Mouse (Mus musculus) small intestine, adult 2 months (tissue): ENCODE results near the gene Asxl1. TPM values are rescaled to one million over a fixed set of nuclear protein-coding genes. Genes with fewer than 3 reads are reported as not detected.

Source experiments
- H3K27ac ChIP-seq: fragments of 200-500 bp; 2 replicates; pipeline ENCODE4 v1.5.1; 2012; ENCODE audit warnings: low read depth, low read length, control low read depth, inconsistent platforms; ENCODE audit not compliant: insufficient read depth
- H3K27me3 ChIP-seq: fragments of 200-500 bp; 2 replicates; pipeline ENCODE4 v1.6.1; 2012; ENCODE audit warnings: mild to moderate bottlenecking, moderate library complexity, low read length, inconsistent platforms; ENCODE audit not compliant: control insufficient read depth, insufficient read depth
- H3K36me3 ChIP-seq: fragments of 200-500 bp; 2 replicates; pipeline ENCODE4 v1.6.1; 2012; ENCODE audit warnings: mild to moderate bottlenecking, low read length, control low read depth, inconsistent platforms; ENCODE audit not compliant: control insufficient read depth, insufficient read depth
- H3K4me1 ChIP-seq: fragments of 200-500 bp; 2 replicates; pipeline ENCODE4 v1.6.1; 2012; ENCODE audit warnings: low read length, inconsistent platforms, mixed read lengths; ENCODE audit not compliant: control insufficient read depth, insufficient read depth, insufficient read length
- H3K4me3 ChIP-seq: fragments of 200-500 bp; 2 replicates; pipeline ENCODE4 v1.5.1; 2012; ENCODE audit warnings: low read depth, mild to moderate bottlenecking, control low read depth, inconsistent platforms, low read length, moderate library complexity
- CTCF ChIP-seq: fragments of 200-500 bp; IDR thresholded peaks from 2 replicates; pipeline ENCODE4 v1.5.1; 2012; ENCODE audit warnings: low read depth, mild to moderate bottlenecking, control low read depth, inconsistent platforms, low read length, moderate library complexity, mixed read lengths; ENCODE audit not compliant: insufficient replicate concordance, insufficient read length; ENCODE audit errors: extremely low read depth
- POLR2A ChIP-seq: fragments of 200-500 bp; IDR thresholded peaks from 2 replicates; pipeline ENCODE4 v1.6.1; 2012; ENCODE audit warnings: low read depth, mild to moderate bottlenecking, control low read depth, inconsistent platforms, low read length, moderate library complexity
- WGBS: fragments of 180-500 bp; shearing (Covaris S2); methylation state at CpG from one replicate; pipeline ENCODE4 v1.1.7; 2018; 5-methylcytosine and 5-hydroxymethylcytosine counted together
- polyA plus RNA-seq: library from polyadenylated mRNA; depleted of rRNA; stranded (reverse); fragments of >200 nt; gene quantifications from 2 replicates; pipeline ENCODE4 v1.2.3, GENCODE M21; 2012

Gene Asxl1
- polyA plus RNA-seq, 1 experiment = 6.7 TPM

DNA sequence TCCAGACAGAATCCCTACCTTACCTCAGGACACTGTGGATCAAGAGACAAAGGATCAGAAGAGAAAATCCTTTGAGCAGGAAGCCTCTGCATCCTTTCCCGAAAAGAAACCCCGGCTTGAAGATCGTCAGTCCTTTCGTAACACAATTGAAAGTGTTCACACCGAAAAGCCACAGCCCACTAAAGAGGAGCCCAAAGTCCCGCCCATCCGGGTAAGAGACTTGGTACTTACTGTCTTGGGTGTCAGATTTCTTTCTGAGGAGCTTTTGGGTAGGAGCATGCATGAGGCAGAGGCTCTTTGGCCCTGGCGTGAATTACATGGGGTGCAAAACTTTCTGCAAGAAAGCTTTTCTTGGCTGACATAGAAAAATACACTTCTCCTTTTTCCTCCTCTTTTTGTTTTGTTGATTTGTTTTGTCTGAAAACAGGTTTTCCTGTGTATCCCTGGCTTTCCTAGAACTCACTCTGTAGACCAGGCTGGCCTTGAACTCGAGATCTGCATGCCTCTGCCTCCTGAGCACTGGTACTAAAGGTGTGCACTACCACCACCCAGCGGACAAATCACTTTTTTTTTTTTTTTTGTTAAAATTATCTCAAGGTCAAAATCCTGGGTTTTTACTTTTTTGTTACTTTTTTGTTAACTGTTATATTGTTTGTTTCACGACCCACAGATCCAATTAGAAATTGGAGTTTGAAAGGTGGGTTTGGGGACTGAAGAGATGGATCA is 52.3 kb downstream of the Asxl1 start:
- 90% methylated on average over 11 of the region's 11 CpGs for WGBS
- peaks cover 88% of the 10 kb centered on the region for H3K36me3 ChIP-seq
- no peaks in the 10 kb centered on the region for H3K4me1 ChIP-seq
- H3K27ac ChIP-seq = no peak overlapping the region
- no peak overlapping the region for H3K4me3 ChIP-seq
- TF ChIP-seq POLR2A (no peak), CTCF (no peak)
- no peaks in the 10 kb centered on the region for H3K27me3 ChIP-seq

DNA sequence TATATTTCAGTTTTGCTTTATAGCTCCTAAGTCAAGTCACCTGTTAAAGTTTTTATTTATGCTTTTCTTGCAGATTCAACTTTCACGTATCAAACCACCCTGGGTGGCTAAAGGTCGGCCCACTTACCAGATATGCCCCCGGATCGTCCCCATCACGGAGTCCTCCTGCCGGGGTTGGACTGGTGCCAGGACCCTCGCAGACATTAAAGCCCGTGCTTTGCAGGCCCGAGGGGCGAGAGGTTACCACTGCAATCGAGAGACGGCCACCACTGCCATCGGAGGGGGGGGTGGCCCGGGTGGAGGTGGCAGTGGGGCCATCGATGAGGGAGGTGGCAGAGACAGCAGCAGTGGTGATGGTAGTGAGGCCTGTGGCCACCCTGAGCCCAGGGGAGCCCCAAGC is 53.5 kb downstream of the Asxl1 start:
- Histone ChIP-seq H3K4me3 (no peak overlapping the region), H3K36me3 (peaks cover 76% of the 10 kb centered on the region), H3K27ac (no peak overlapping the region), H3K27me3 (no peaks in the 10 kb centered on the region), H3K4me1 (peaks cover 5% of the 10 kb centered on the region; the same call in 1 of the 2 replicates)
- 92% methylated on average over 15 of the region's 15 CpGs for WGBS
- TF ChIP-seq CTCF (no peak), POLR2A (no peak)

DNA sequence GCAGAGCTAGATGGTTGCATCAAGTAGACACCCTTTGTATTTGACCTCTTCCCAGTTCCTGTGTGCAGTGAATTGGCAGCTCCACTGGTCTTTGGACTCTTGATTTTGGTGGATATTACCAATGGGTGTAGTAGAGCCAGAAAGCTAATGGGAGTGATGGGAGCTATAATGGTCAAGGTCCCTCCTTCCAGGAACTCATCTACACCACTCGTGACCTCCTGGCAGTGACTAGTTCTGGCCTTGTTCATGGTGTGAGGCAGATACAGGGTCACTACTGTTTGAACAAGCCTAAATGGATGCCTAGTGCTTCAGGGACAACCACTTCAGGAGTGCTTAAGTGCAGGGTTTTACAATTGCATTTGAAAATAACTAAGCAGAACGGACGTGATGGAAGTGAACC is 58.4 kb downstream of the Asxl1 start:
- no peak overlapping the region for H3K27ac ChIP-seq
- WGBS = 80% methylated on average over 3 of the region's 3 CpGs
- H3K4me1 ChIP-seq = peaks cover 10% of the 10 kb centered on the region
- TF ChIP-seq CTCF (no peak), POLR2A (no peak)
- no peaks in the 10 kb centered on the region for H3K27me3 ChIP-seq
- H3K36me3 ChIP-seq = peaks cover 46% of the 10 kb centered on the region
- H3K4me3 ChIP-seq = no peak overlapping the region

DNA sequence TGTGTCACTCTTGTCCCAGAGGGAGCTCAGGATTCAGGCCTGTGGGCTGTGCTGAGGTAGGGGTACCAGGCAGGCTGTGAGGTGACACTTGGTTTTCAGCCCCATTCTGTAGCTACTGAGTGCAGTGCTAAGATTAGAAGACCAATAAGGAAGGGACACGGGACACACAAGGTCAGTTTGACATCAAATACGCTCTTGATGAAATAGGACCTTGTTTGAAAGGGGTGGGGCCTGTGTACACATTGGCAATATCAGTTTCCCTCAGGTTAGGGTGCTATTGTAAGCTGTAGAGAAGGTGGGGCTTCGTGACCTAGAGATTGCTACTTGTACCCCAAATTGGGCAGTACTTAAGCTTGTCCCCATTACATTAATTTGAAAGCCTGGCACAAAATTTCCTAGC is 59.3 kb downstream of the Asxl1 start:
- 27% methylated on average over 3 of the region's 3 CpGs for WGBS
- no peaks in the 10 kb centered on the region for H3K27me3 ChIP-seq
- no peak overlapping the region for H3K27ac ChIP-seq
- TF ChIP-seq CTCF (no peak), POLR2A (no peak)
- no peak overlapping the region for H3K4me3 ChIP-seq
- H3K4me1 ChIP-seq = peaks cover 10% of the 10 kb centered on the region
- peaks cover 45% of the 10 kb centered on the region for H3K36me3 ChIP-seq

- 65% methylated on average over 6 of the region's 6 CpGs for WGBS
Observed at GRCm38 (mm10) chr2:153406882-153407281, 61.3 kb downstream of the Asxl1 start.

GRCm38 (mm10) chr2:153408971-153409370 is 63.3 kb downstream of the Asxl1 start:
- H3K4me3 ChIP-seq = no peak overlapping the region
- H3K27ac ChIP-seq = no peak overlapping the region
- no peaks in the 10 kb centered on the region for H3K27me3 ChIP-seq
- H3K4me1 ChIP-seq = peaks cover 7% of the 10 kb centered on the region
- WGBS = 76% methylated on average over 3 of the region's 3 CpGs
- no peak for TF ChIP-seq CTCF
- peaks cover 47% of the 10 kb centered on the region for H3K36me3 ChIP-seq

More at GRCm38 (mm10) chr2:153406882-153407281, 61.3 kb downstream of the Asxl1 start:
- H3K27ac ChIP-seq = no peak overlapping the region
- no peak overlapping the region for H3K4me3 ChIP-seq
- no peaks in the 10 kb centered on the region for H3K27me3 ChIP-seq
- peaks cover 10% of the 10 kb centered on the region for H3K4me1 ChIP-seq
- TF ChIP-seq POLR2A = no peak
- TF ChIP-seq CTCF = no peak
- H3K36me3 ChIP-seq = peaks cover 43% of the 10 kb centered on the region

DNA sequence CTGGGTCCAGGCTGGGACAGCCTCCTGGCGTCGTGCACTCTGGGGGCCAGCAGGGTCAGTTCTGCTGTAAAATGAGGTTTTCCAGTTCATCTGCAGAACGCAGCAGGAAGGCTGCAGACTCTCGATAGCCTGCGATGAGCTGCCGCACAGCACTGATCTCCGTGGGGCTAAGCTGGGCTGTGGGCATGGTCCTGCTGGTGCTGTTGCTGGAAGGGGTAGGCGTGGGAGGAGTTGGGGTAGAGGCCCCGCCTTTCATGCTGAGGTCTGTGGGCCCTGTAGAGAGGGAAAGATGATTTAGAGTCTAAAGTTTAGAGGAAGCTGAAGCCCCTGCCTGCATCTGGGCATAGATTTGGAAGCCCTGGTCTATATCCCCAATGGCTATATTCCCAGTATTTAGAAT is 65.9 kb downstream of the Asxl1 start:
- Histone ChIP-seq H3K4me1 (no peaks in the 10 kb centered on the region), H3K4me3 (no peak overlapping the region), H3K27ac (no peak overlapping the region), H3K27me3 (no peaks in the 10 kb centered on the region), H3K36me3 (peaks cover 60% of the 10 kb centered on the region)
- 81% methylated on average over 9 of the region's 9 CpGs for WGBS
- no peak for TF ChIP-seq CTCF
- no peak for TF ChIP-seq POLR2A
